Mouse (Mus musculus): Measurements from ENCODE around the gene 1700023F06Rik. TPM values are rescaled to one million over a fixed set of nuclear protein-coding genes. Genes with fewer than 3 reads are reported as not detected.

Gene 1700023F06Rik
- not detected for total RNA-seq (2021)
- long read RNA-seq, experiment 1 = 0 reads
- long read RNA-seq, experiment 2 = 0 reads

DNA sequence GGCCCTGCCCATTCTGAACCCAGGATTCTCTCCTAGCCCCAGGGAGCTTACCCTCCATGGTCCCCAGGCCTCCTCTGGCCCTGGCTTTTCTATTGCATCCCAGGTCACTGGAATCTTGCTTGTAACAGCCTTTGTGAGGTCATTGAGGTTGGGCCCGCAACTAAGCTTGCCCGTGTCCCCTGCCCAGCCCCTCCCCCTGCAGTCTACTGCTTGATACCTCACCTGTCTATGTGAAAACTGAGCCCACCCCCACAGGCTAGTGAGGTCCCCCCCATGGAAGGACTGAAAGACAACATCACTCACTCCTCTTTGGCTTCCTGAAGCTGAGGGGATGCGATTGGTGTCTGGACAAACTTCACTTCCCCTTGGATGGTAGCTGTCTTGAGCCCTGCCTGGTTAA lies at the start of gene 1700023F06Rik:
Gene 1700023F06Rik (minus strand): TSS at position 101 of the 400 bp plus-strand sequence.
- intact Hi-C loops (cut with DNase I) = no loop called here
- DNase-seq = no peak

DNA sequence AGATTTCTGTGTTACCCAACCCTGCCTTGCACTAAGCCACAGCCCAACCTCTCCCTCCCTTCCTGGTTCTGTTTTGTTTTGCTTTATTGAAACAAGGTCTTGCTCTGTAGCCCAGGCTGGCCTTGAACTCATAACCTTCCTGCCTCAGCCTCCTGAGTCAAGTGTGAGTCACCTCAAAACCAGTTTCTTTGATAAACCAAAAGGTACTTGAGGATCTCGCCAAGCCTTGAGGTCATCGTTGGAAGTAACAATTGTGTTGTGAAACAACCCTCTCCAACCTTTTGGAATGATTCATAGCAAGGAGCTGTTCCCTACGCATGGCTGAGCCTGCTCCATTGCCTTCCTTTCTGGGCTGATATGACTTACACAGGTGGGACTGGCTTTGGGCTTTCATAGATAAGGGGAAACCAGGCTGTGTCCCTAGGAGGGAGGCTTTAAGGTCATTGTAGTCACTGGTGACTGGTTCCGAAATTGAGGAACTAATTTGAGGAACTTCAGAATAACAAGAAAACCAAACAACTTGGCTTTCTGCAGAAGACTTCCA lies 49.7 kb upstream of the 1700023F06Rik start:
- no peak for DNase-seq

DNA sequence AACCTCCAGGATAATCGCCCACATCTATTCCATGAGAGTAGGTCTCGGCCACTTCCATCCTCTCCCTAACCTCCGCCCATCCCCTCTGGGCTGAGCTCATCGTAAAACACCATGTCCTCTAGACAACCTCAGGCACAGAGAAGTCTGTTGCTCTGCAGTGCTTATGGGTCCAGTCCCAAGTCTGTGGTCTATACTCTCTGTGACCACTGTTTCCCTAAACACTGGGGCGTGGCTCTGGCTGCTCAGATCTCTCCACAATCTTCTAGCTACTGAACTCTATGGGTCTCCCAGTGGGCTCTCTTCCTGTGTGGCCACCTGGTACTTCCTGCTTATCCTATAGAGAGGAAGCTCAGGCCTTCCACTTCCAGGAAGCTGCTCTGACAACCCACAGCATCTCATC lies 45.2 kb upstream of the 1700023F06Rik start:
- DNase-seq = no peak
- intact Hi-C loops (cut with DNase I) = no loop called here

More for the DNA sequence above, 49.7 kb upstream of the 1700023F06Rik start:
- intact Hi-C loops (cut with DNase I) = no loop called here

DNA sequence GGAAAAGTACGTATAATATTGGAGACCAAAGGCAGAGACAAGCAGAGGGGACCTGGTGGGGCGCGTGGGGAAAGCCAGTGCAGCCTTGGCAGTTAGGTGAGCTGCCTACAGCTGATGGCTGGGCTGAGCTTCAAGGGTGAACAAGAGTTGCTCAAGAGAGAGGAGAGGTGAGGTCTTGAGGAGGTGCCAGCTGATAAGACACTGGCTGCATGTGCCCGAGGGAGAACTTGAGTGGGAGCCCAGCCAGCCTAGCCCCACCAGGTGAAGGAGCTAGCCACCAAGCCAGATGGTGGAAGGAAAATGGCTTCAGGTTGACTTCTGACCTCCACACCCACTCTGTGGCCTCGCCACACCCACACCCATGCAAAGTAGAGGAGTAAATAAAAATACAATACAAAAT lies 44.0 kb upstream of the 1700023F06Rik start:
- DNase-seq = no peak
- intact Hi-C loops (cut with DNase I) = no loop called here

DNA sequence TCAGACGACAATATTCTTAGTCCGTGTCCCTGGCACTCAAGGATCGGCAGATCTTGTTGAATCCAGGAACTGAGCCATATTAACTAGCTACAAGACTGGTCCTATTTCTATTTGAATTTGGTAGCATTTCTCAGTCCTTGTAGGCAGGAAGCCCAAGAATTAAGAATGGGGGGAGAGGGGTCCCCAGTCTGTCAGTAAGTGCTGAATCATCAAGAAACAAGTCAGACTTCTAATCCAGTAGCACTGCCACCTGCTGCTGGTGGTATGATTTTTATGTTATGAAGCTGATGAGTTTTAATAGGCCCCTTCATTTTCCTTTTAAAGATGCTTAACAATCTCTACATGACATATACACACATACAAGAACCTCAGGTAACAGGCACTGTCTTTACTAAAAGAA lies 42.0 kb upstream of the 1700023F06Rik start:
- no peak for DNase-seq
- intact Hi-C loops (cut with DNase I) = no loop called here

DNA sequence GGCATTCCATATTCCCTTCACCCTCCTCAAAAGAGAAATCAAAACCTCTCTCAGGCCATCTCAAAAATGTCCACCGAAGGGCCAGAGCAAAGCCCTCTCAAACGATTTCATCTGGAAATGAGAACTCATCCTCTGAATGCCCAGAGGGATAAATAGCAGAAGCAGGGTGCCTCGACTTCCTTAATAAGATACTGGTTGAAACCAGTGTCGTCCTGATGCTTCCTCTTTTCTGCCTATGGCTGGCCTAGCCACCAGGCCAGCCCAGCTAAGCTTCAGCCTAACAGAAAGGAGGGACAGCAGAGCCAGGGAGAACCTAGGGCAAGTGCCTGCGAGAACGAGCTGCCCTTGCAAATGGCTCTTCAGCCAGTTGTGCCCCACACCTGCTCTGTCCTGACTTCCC lies 41.2 kb upstream of the 1700023F06Rik start:
- intact Hi-C loops (cut with DNase I) = no loop called here
- DNase-seq = no peak

DNA sequence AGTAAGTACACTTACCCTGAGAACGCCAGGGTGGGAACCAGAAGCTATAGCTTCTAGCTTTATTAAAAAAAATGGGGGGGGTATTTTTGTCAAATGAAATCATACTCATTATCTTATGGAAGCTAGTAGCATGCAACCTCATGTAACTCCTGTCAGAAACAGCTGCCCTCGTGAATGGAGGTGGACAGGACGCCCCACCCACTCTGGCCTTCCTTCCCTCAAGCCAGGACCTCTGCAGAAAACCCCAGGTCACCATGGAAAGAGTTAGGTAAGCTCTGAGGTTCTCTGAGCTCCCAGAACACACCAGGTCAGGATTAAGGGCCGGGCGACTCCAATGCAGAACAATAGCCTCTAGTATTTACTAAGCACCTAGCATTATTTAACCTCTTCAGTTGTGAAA lies 40.5 kb upstream of the 1700023F06Rik start:
- DNase-seq = no peak
- intact Hi-C loops (cut with DNase I) = no loop called here

DNA sequence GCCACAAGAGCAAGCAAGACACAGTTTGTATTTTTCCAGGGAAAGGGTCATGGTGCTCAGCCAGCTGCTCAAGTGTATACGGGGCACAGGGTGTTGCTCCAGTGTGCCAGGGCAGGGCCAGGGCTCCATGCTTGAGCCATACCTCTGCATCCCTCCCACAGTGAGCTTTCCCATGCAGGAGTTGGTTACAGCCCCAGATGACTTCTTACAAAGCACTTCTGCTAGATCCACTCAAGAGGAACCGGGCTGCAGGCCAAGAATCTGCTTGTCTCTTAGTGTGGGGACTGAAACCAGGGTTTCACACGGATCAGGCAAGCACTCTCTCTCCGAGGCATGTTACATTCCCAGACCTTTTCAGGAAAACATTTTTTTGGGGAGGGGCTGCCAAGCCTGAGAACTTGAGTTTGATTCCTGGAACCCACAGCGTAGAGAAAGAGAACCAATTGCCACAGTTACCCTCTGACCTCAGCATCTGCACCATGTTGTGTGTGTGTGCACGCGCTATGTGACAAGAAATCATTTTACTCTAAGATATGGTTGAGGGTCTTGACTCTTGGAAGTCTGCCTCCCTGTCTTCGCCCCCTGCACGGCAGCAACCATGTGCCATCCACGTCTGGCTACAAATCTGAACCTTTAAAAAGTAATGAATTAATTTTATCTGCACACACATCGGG lies 39.3 kb upstream of the 1700023F06Rik start:
- DNase-seq = peak; percentile 70 to 73
- intact Hi-C loops (cut with DNase I) = no loop called here

DNA sequence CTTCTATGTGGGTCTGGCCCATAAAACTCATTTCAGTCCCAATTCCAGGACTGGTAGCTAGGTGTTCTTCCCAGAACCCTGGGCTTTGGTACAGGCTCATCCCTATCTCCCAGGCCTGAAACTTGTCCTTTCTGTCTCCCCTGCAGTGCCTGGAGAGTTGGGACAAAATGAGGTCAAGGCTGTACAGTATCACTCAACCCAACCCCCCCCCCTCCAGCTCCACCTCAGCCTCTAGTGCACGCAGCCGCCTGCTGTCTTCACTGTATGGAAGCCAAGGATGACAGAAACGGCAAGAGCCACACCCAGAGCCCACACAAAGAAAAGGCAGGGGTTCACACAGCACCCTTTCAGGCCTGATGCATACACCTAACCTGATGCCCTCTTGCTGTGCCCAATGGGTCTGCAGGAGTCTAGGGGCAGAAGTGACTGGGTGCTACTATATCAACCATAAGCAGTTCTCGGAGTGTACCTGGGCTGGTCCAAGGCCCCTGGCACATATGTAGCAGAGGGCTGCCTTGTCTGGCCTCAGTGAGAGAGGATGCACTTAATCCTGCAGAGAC lies 38.5 kb upstream of the 1700023F06Rik start:
- intact Hi-C loops (cut with DNase I) = no loop called here
- no peak for DNase-seq

DNA sequence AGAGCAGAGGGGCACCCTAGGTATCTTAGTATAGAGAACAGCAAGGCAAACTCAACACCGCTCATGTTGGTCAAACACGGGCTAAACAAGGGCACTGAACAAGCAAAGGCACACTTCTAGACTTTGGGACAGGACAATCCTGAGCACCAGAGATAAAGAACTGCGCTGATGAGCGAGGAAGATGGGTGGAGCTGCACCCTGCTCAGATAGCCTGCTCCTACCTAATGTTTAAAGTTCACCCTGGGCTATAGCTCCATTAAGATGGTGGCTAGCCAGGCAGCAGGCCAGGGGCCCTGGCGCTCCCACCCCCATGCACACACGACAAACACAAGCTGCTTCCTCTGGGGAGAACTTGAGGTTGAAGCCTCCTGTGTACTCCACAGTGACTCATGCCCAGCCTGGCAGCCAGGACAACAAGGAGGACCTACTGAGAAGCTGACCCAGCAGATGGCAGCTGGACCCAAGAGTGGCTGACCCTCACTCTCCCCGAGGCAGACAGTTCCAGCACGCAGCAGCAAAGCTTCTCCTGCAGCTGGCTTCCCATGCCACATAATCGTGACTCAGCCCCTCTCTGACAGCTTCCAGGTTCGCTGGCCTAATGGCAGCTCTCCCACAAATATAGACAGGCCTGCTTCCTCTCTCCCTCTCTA lies 37.8 kb upstream of the 1700023F06Rik start:
- intact Hi-C loops (cut with DNase I) = no loop called here
- peak in 1 of 2 experiments; percentile 45 for DNase-seq

DNA sequence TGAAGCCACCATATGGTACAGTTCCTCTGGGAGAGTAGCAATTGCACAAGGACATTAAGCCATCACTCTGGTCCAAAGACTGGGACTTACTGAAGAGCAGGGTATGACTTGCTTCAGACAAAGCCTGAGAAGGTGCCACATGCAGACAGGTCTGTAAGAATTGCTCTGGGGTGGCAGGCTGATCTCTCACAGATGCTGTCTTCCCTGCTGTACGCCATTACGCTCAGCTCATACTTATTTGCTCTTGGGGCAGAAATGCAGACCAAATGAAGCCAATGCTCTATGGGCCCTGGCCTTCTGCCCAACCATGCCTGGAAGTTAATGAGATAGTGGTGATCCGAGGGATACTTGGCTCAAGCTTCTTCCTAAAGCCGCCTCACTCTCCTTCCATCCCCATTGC lies 36.5 kb upstream of the 1700023F06Rik start:
- no peak for DNase-seq
- intact Hi-C loops (cut with DNase I) = no loop called here

DNA sequence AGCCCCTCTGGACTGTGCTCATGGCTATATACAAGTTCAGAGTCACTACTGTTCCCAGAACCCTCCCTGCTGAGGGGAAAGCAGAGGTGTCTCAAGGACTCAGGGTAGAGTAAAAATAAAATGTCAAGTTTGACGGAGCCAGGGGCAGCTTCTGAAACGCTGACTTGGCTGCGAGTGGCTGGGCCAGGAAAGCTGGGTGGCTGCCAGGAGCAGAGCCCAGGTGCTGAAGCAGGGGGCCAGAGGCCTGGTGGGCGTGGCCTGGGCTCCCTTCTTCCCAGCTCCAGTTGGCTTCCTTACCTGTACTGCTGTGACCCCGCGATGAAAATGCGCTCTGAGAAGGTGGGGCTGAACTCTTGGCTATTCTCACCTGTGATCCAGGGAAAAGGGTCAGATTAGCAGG lies 32.4 kb upstream of the 1700023F06Rik start:
- intact Hi-C loops (cut with DNase I) = no loop called here
- DNase-seq = peak in 1 of 2 experiments; percentile 40

DNA sequence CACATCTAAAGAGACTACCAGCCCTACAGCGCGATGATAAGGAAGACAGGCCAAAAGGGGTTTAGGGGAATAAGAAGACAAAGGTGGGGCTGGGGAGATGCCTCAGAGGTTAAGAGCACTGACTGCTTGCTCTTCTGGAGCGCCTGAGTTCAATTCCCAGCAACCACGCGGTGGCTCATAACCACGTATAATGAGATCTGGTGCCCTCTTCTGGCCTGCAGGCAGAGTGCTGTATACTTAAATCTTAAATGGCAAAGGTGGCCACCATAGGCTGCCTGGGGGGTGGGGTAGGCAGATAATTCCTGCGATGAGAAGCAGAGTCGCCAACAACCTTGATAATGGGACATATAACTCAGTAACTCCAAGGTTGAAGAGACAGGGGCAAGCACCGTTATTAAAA lies 29.4 kb upstream of the 1700023F06Rik start:
- no peak for DNase-seq
- intact Hi-C loops (cut with DNase I) = no loop called here

DNA sequence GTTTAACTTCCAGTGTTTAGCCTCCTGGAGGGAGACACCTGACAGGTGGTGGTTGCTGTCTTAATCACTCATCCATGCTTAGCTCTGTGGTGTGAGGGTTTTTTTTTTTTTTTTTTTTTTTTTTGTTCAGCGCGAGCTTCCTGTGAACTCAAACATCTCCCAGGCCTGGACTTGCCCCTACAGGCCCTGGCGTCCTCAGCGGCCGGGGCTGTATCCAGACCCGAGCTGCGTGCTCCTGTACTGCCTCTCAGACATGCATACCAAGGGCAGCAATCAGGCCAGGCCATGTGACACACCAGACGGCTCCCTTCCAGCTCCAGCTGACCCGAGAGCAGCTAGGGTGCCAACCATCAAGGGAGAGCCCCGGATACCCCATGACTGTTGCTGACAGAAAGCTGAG lies 28.5 kb upstream of the 1700023F06Rik start:
- DNase-seq = peak in 1 of 2 experiments; percentile 20
- intact Hi-C loops (cut with DNase I) = no loop called here

DNA sequence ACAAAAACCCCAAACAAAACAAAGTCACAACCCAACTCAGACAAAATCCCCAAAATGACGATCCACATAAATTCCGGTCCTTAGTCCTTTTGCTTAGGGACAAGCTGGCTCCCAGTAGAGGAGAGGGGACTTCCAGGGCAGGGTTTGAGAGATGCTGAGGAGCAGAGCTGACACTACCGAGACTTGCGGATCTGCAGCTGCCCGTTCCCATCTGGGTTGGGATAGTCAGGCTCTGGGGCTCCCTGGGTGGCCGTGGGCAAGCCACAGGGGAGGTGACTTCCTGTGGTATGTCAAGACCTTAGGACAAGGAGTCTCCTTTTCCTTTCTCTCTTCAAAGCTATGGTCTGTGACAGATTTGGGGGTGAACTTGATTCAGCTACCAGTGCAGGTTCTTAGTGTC lies 28.1 kb upstream of the 1700023F06Rik start:
- DNase-seq = peak in 1 of 2 experiments; percentile 13
- intact Hi-C loops (cut with DNase I) = no loop called here

DNA sequence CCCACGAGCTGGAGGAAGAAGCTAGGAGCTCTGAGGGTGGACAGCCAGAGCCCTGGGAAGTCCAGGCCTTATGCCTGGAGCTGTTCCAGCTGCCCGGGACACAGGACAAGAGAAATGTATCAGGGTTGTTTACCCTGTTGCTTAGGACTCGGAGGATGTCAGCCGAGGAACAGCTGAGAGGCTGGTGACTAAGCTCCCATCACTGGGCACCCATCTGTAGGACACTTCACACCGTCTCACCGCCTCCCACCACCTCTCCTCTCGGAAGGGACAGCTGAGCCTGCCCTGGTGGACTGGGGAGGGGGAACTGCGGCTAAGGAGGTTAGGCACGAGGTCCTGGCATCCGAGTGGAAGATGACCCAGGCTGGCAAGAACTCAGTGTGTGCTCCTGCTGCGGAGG lies 27.3 kb upstream of the 1700023F06Rik start:
- intact Hi-C loops (cut with DNase I) = no loop called here
- peak; percentile 56 to 61 for DNase-seq

DNA sequence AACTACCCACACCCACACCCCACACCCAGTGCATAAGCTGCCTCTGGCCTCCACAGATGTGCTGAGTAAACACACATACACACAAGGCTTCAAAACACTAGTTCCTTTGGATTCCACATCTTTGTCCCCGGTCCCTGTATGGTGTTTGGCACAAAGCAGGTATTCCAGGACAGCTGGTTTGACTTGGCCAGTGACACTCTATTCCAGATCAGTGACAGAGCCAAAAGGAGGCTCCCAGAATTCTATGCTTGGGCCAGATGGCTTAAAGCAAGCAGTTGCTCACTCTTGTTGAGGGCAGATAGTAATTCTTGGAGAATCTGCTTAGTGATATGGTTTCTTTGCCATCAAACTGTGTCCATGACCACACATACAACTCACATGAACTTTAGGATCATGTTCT lies 26.1 kb upstream of the 1700023F06Rik start:
- peak in 1 of 2 experiments; percentile 11 for DNase-seq
- intact Hi-C loops (cut with DNase I) = loop anchor here (5.0 kb wide), 1 partner anchor 62 kb away; the partner anchor contains the start of gene Fmnl1

DNA sequence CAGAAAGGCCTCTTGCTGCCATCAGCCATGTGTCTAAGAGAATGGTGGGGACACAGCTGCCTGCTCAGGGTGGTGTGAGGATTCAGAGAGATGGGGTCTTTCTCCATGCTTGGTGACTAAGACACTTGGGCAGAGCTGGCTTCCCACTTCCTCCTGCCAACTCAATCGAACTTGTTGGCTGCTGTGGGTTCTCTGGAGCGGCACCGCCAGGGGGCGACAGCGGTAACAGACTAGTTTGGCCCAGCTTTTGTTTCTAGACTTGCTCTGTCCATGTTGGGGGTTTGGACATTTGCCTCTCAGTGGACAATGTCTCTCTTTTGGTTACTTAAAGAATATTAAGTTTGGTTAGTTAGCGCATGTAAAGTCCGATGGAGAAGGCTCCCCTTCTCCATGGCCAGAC lies 24.6 kb upstream of the 1700023F06Rik start:
- DNase-seq = peak; percentile 79 to 84
- intact Hi-C loops (cut with DNase I) = loop anchor here (1.0 to 5.0 kb wide), 3 partner anchors 36 to 93 kb away; partner anchors contain the start of gene Fmnl1

DNA sequence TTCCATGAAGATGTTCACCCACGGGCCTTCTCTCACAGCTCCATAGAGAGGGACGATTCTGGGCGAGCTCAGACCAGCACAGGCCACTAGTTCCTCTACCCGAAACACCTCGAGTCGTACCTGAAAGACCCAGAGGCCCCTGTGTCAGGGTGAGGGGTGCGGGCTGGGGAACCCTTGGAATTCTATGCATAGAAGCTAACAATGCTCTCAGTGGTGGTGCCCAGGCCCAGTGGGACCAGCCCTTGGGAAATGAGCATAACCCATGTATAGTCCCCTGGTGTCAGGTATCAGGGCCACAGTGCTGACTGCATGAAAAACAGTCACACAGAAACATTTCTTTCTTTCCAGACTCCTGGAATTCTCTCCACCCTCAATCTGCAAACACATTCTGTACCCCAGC lies 23.0 kb upstream of the 1700023F06Rik start:
- intact Hi-C loops (cut with DNase I) = loop anchor here (5.0 kb wide), 1 partner anchor 59 kb away; the partner anchor contains the start of gene Fmnl1
- no peak for DNase-seq

DNA sequence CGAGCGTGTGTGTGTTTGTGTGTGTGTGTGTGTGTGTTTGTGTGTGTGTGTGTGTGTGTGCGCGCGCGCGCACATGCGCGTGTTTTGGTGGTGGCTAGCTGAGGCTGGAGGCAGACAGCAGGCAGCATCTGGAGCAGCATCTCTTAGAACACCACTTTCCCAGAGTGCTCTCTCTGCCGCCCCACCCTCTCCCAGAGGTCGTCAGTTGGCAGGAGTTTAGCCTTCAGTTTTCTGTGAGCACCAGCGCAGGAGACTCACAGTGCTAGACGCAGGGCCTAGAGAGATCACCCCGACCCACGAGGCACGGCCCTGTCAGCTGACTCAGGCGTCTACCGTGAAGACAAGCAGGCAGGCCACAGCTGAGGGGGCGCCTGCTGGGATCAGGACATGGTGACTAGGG lies 22.3 kb upstream of the 1700023F06Rik start:
- intact Hi-C loops (cut with DNase I) = loop anchor here (5.0 kb wide), 1 partner anchor 58 kb away; the partner anchor contains the start of gene Fmnl1
- DNase-seq = peak; percentile 59 to 60

DNA sequence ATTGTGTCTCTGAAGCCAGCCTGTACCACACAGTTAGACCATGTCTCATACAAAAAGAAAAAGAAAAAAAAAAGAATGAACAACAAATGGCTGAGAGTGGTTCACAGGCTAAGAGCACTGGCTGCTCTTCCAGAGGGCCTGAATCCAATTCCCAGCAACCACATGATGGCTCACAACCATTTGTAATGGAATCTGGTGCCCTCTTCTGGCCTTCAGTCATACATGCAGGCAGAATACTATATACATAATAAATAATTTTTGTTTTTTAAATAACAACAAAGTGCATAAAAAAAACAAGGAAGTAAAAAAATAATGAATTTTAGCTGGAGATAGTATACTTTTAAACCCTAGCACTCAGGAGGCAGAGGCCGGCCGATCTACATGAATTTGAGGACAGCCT lies 21.2 kb upstream of the 1700023F06Rik start:
- intact Hi-C loops (cut with DNase I) = loop anchor here (5.0 kb wide), 1 partner anchor 57 kb away; the partner anchor contains the start of gene Fmnl1
- DNase-seq = no peak

All from gastrocnemius, postnatal 36 days (tissue).